Mouse (Mus musculus): ENCODE measurements around the gene Gabrr2.

- TF ChIP-seq MAFK (IDR thresholded peaks at IDR 0.05; ENCODE audit: insufficient read depth, low read depth, low read length) (no peak), HCFC1 (IDR thresholded peaks at IDR 0.05; ENCODE audit: borderline replicate concordance, insufficient read depth, low read length) (no peak)
These were observed 48.0 kb downstream of the Gabrr2 start for GRCm38 (mm10) chr4:33110845-33111244.
